Mouse (Mus musculus): ENCODE results near the gene Klk1b21. TPM values are rescaled to one million over a fixed set of nuclear protein-coding genes. Genes with fewer than 3 reads are reported as not detected.
"Not testable (repeated sequence)": the region's sequence is repeated elsewhere in the genome, so short reads cannot be mapped to it uniquely, and the experiment has no call there.

The Klk1b21 gene
- not detected in 2 replicates for polyA plus RNA-seq (2015; fragmentation: Nextera tagmentation; extraction: Ambion mirVana)

GRCm38 (mm10) chr7:44102028-44102427, at the start of gene Klk1b21:
TSS of gene Klk1b21 (plus strand) at chr7:44102328.
- WGBS: 65% methylated on average over 3 of the region's 3 CpGs
- not testable (repeated sequence) for ATAC-seq (ENCODE audit: borderline replicate concordance, extremely low read depth, low FRiP score, low TSS enrichment); H3K4me1 ChIP-seq; H3K9me3 ChIP-seq; H3K9ac ChIP-seq; H3K4me3 ChIP-seq; H3K36me3 ChIP-seq; H3K27ac ChIP-seq; H3K27me3 ChIP-seq; H3K4me2 ChIP-seq

GRCm38 (mm10) chr7:44072117-44072516, 30.0 kb upstream of the Klk1b21 start:
- Histone ChIP-seq H3K4me3 (no peak overlapping the region), H3K27ac (no peak overlapping the region), H3K9ac (no peak overlapping the region), H3K27me3 (no peaks in the 10 kb centered on the region), H3K9me3 (no peaks in the 10 kb centered on the region), H3K4me2 (no peak overlapping the region), H3K36me3 (no peaks in the 10 kb centered on the region), H3K4me1 (no peaks in the 10 kb centered on the region)
- 69% methylated on average over 2 of the region's 2 CpGs for WGBS
- ATAC-seq (ENCODE audit: borderline replicate concordance, extremely low read depth, low FRiP score, low TSS enrichment): no peak

GRCm38 (mm10) chr7:44077703-44078102, 24.4 kb upstream of the Klk1b21 start:
- H3K4me2 ChIP-seq: no peak overlapping the region
- no peak overlapping the region for H3K9ac ChIP-seq
- WGBS: 33% methylated on average over 1 of the region's 1 CpGs
- no peak overlapping the region for H3K27ac ChIP-seq
- no peaks in the 10 kb centered on the region for H3K36me3 ChIP-seq
- H3K4me1 ChIP-seq: no peaks in the 10 kb centered on the region
- no peaks in the 10 kb centered on the region for H3K9me3 ChIP-seq
- no peak overlapping the region for H3K4me3 ChIP-seq
- no peaks in the 10 kb centered on the region for H3K27me3 ChIP-seq
- no peak for ATAC-seq (ENCODE audit: borderline replicate concordance, extremely low read depth, low FRiP score, low TSS enrichment)

- H3K4me2 ChIP-seq: no peak overlapping the region
- no peaks in the 10 kb centered on the region for H3K36me3 ChIP-seq
- no peaks in the 10 kb centered on the region for H3K27me3 ChIP-seq
- no peak overlapping the region for H3K4me3 ChIP-seq
- WGBS: 83% methylated on average over 1 of the region's 1 CpGs
- no peaks in the 10 kb centered on the region for H3K9me3 ChIP-seq
- H3K4me1 ChIP-seq: no peaks in the 10 kb centered on the region
- no peak for ATAC-seq (ENCODE audit: borderline replicate concordance, extremely low read depth, low FRiP score, low TSS enrichment)
- no peak overlapping the region for H3K27ac ChIP-seq
- no peak overlapping the region for H3K9ac ChIP-seq
These were observed 6.0 kb upstream of the Klk1b21 start for GRCm38 (mm10) chr7:44096111-44096510.

- WGBS: 61% methylated on average over 4 of the region's 4 CpGs
- Histone ChIP-seq H3K9ac (no peak within 1 kb of the TSS), H3K27ac (no peak within 1 kb of the TSS), H3K9me3 (no peaks in the 10 kb centered on the region), H3K27me3 (no peaks in the 10 kb centered on the region), H3K36me3 (no peaks in the 10 kb centered on the region), H3K4me1 (no peaks in the 10 kb centered on the region), H3K4me3 (no peak within 1 kb of the TSS), H3K4me2 (no peak within 1 kb of the TSS)
- ATAC-seq (ENCODE audit: borderline replicate concordance, extremely low read depth, low FRiP score, low TSS enrichment): no peak
These were observed 10.2 kb downstream of the Klk1b21 start, which contains the start of gene Klk1b22 for GRCm38 (mm10) chr7:44112373-44112772. TSS of gene Klk1b22 (plus strand) at chr7:44112673.

- WGBS: 85% methylated on average over 6 of the region's 6 CpGs
- Histone ChIP-seq H3K27ac (no peak overlapping the region), H3K36me3 (no peaks in the 10 kb centered on the region), H3K9ac (no peak overlapping the region), H3K4me3 (no peak overlapping the region), H3K9me3 (no peaks in the 10 kb centered on the region), H3K4me1 (no peaks in the 10 kb centered on the region), H3K27me3 (no peaks in the 10 kb centered on the region), H3K4me2 (no peak overlapping the region)
- no peak for ATAC-seq (ENCODE audit: borderline replicate concordance, extremely low read depth, low FRiP score, low TSS enrichment)
These were observed 21.3 kb downstream of the Klk1b21 start for GRCm38 (mm10) chr7:44123445-44123844.

GRCm38 (mm10) chr7:44136467-44136866, 34.3 kb downstream of the Klk1b21 start, which contains the start of gene Klk1b16:
TSS of gene Klk1b16 (plus strand) at chr7:44136767.
- Histone ChIP-seq H3K4me2 (no peak within 1 kb of the TSS), H3K9ac (no peak within 1 kb of the TSS), H3K36me3 (no peaks in the 10 kb centered on the region), H3K27ac (no peak within 1 kb of the TSS), H3K4me1 (no peaks in the 10 kb centered on the region), H3K27me3 (no peaks in the 10 kb centered on the region), H3K4me3 (no peak within 1 kb of the TSS), H3K9me3 (no peaks in the 10 kb centered on the region)
- 84% methylated on average over 3 of the region's 3 CpGs for WGBS
- ATAC-seq (ENCODE audit: borderline replicate concordance, extremely low read depth, low FRiP score, low TSS enrichment): no peak

Other genes starting within 250 kb of the Klk1b21 start
- gene Klk4, start 221.2 kb upstream of the Klk1b21 start, polyA plus RNA-seq (2015; fragmentation: Nextera tagmentation; extraction: Ambion mirVana): not detected in 2 replicates
- gene Klk15, start 168.6 kb upstream of the Klk1b21 start, polyA plus RNA-seq (2015; fragmentation: Nextera tagmentation; extraction: Ambion mirVana): not detected in 2 replicates
- not detected in 2 replicates for gene Klk1b8, start 151.7 kb upstream of the Klk1b21 start, polyA plus RNA-seq (2015; fragmentation: Nextera tagmentation; extraction: Ambion mirVana)
- gene Klk1b1, start 135.6 kb upstream of the Klk1b21 start, polyA plus RNA-seq (2015; fragmentation: Nextera tagmentation; extraction: Ambion mirVana): not detected in 2 replicates
- not detected in 2 replicates for gene Klk1b9, start 126.3 kb upstream of the Klk1b21 start, polyA plus RNA-seq (2015; fragmentation: Nextera tagmentation; extraction: Ambion mirVana)
- gene Klk1b11, start 106.5 kb upstream of the Klk1b21 start, polyA plus RNA-seq (2015; fragmentation: Nextera tagmentation; extraction: Ambion mirVana): not detected in 2 replicates
- not detected in 2 replicates for gene Klk1b26, start 90.2 kb upstream of the Klk1b21 start, polyA plus RNA-seq (2015; fragmentation: Nextera tagmentation; extraction: Ambion mirVana)
- not detected in 2 replicates for gene Klk1b27, start 50.0 kb upstream of the Klk1b21 start, polyA plus RNA-seq (2015; fragmentation: Nextera tagmentation; extraction: Ambion mirVana)
- not detected in 2 replicates for gene Klk1b22, start 10.3 kb downstream of the Klk1b21 start, polyA plus RNA-seq (2015; fragmentation: Nextera tagmentation; extraction: Ambion mirVana)
- not detected in 2 replicates for gene Klk1b16, start 34.4 kb downstream of the Klk1b21 start, polyA plus RNA-seq (2015; fragmentation: Nextera tagmentation; extraction: Ambion mirVana)
- not detected in 2 replicates for gene Klk1b24, start 85.9 kb downstream of the Klk1b21 start, polyA plus RNA-seq (2015; fragmentation: Nextera tagmentation; extraction: Ambion mirVana)
- not detected in 2 replicates for gene Klk1b3, start 95.9 kb downstream of the Klk1b21 start, polyA plus RNA-seq (2015; fragmentation: Nextera tagmentation; extraction: Ambion mirVana)
- gene Klk1b4, start 105.1 kb downstream of the Klk1b21 start, polyA plus RNA-seq (2015; fragmentation: Nextera tagmentation; extraction: Ambion mirVana): not detected in 2 replicates
- not detected in 2 replicates for gene Klk1b5, start 113.6 kb downstream of the Klk1b21 start, polyA plus RNA-seq (2015; fragmentation: Nextera tagmentation; extraction: Ambion mirVana)
- gene Klk1, start 123.0 kb downstream of the Klk1b21 start, polyA plus RNA-seq (2015; fragmentation: Nextera tagmentation; extraction: Ambion mirVana): 0.20 TPM in 1 of 2 replicates, not detected in the other
- not detected in 2 replicates for gene Gm36864, start 133.8 kb downstream of the Klk1b21 start, polyA plus RNA-seq (2015; fragmentation: Nextera tagmentation; extraction: Ambion mirVana)
- 1.4 TPM in 2 replicates for gene 1700028J19Rik, start 144.4 kb downstream of the Klk1b21 start, polyA plus RNA-seq (2015; fragmentation: Nextera tagmentation; extraction: Ambion mirVana)
- 133 TPM in 2 replicates for gene 2410002F23Rik, start 144.4 kb downstream of the Klk1b21 start, polyA plus RNA-seq (2015; fragmentation: Nextera tagmentation; extraction: Ambion mirVana)
- gene Acp4, start 155.1 kb downstream of the Klk1b21 start, polyA plus RNA-seq (2015; fragmentation: Nextera tagmentation; extraction: Ambion mirVana): not detected in 2 replicates
- not detected in 2 replicates for gene Gm15517, start 159.1 kb downstream of the Klk1b21 start, polyA plus RNA-seq (2015; fragmentation: Nextera tagmentation; extraction: Ambion mirVana)
- 2.5 and 2.6 TPM in 2 replicates for gene Clec11a, start 204.6 kb downstream of the Klk1b21 start, polyA plus RNA-seq (2015; fragmentation: Nextera tagmentation; extraction: Ambion mirVana)
- 0.96 and 1.1 TPM in 2 replicates for gene Shank1, start 207.9 kb downstream of the Klk1b21 start, polyA plus RNA-seq (2015; fragmentation: Nextera tagmentation; extraction: Ambion mirVana)